Mouse (Mus musculus) myocyte (in vitro differentiated cells): Measurements from ENCODE around the gene Rnf181. TPM values are rescaled to one million over a fixed set of nuclear protein-coding genes. Genes with fewer than 3 reads are reported as not detected.

ENCODE experiments used
- H3K27me3 ChIP-seq: one replicate; pipeline ENCODE4 v1.6.1; 2011; ENCODE audit not compliant: control insufficient read depth, insufficient read depth, insufficient read length
- H3K36me3 ChIP-seq: one replicate; pipeline ENCODE4 v1.6.1; 2011; ENCODE audit not compliant: control insufficient read depth, insufficient read depth
- H3K4me2 ChIP-seq: one replicate; pipeline ENCODE4 v1.6.1; 2011; ENCODE audit warnings: low read depth, control low read depth
- H3K4me3 ChIP-seq: one replicate; pipeline ENCODE4 v1.5.1; 2011; ENCODE audit warnings: mild to moderate bottlenecking, control low read depth, moderate library complexity
- H3K79me2 ChIP-seq: one replicate; pipeline ENCODE4 v1.6.1; 2011; ENCODE audit not compliant: control insufficient read depth, insufficient read depth
- H3ac ChIP-seq: one replicate; pipeline ENCODE4 v1.6.1; 2011; ENCODE audit not compliant: control insufficient read depth, insufficient read length
- CEBPB ChIP-seq: IDR thresholded peaks from 2 replicates; pipeline ENCODE4 v1.6.1; 2011; ENCODE audit warnings: mild to moderate bottlenecking, moderate library complexity; ENCODE audit not compliant: poor library complexity, insufficient read depth, severe bottlenecking
- E2F4 ChIP-seq: IDR thresholded peaks from one replicate; pipeline ENCODE4 v1.6.1; 2011; ENCODE audit warnings: mild to moderate bottlenecking, control low read depth, moderate library complexity; ENCODE audit not compliant: insufficient read depth
- MAX ChIP-seq: IDR thresholded peaks from one replicate; pipeline ENCODE4 v1.6.1; 2011; ENCODE audit warnings: low read depth, mild to moderate bottlenecking, control low read depth
- MYOD1 ChIP-seq, 3 experiments: IDR thresholded peaks; one replicate each; pipeline ENCODE4 v1.6.1; 2011; ENCODE audit warnings: control low read depth in 2 of 3, low read depth in 2 of 3, mild to moderate bottlenecking in 2 of 3, moderate library complexity in 1 of 3; ENCODE audit not compliant: insufficient read length in 2 of 3, control insufficient read depth in 1 of 3
- MYOG ChIP-seq, 3 experiments: IDR thresholded peaks; one replicate each; pipeline ENCODE4 v1.6.1; 2011; ENCODE audit warnings: control low read depth in 2 of 3, low read depth in 2 of 3, mild to moderate bottlenecking in 2 of 3; ENCODE audit not compliant: insufficient read length in 2 of 3, control insufficient read depth in 1 of 3, insufficient read depth in 1 of 3
- POLR2A ChIP-seq: IDR thresholded peaks from one replicate; pipeline ENCODE4 v1.6.1; 2011; ENCODE audit warnings: low read depth, mild to moderate bottlenecking, control low read depth, moderate library complexity; ENCODE audit not compliant: insufficient read length
- POLR2AphosphoS2 ChIP-seq: IDR thresholded peaks from one replicate; pipeline ENCODE4 v1.6.1; 2011; ENCODE audit warnings: low read depth, control low read depth; ENCODE audit not compliant: insufficient read length
- REST ChIP-seq: IDR thresholded peaks from one replicate; pipeline ENCODE4 v1.6.1; 2011; ENCODE audit warnings: mild to moderate bottlenecking, control low read depth, moderate library complexity; ENCODE audit not compliant: insufficient read depth, insufficient read length
- SRF ChIP-seq: IDR thresholded peaks from one replicate; pipeline ENCODE4 v1.6.1; 2011; ENCODE audit warnings: low read depth; ENCODE audit not compliant: control insufficient read depth, insufficient read length
- TCF12 ChIP-seq: IDR thresholded peaks from one replicate; pipeline ENCODE4 v1.6.1; 2011; ENCODE audit warnings: mild to moderate bottlenecking, control low read depth; ENCODE audit not compliant: poor library complexity, insufficient read depth, severe bottlenecking
- TCF3 ChIP-seq: IDR thresholded peaks from one replicate; pipeline ENCODE4 v1.6.1; 2011; ENCODE audit warnings: low read depth, control low read depth; ENCODE audit not compliant: insufficient read length
- USF1 ChIP-seq: IDR thresholded peaks from one replicate; pipeline ENCODE4 v1.6.1; 2011; ENCODE audit warnings: low read depth, mild to moderate bottlenecking, control low read depth, moderate library complexity
- polyA plus RNA-seq: library from polyadenylated mRNA; unstranded; fragments of >200 nt; fragmentation: generic; extraction: Trizol; gene quantifications from one replicate; pipeline ENCODE4 v1.2.1, GENCODE M21; 2012; ENCODE audit warnings: missing spikeins

The Rnf181 gene
- polyA plus RNA-seq, 1 experiment: 169 TPM

DNA sequence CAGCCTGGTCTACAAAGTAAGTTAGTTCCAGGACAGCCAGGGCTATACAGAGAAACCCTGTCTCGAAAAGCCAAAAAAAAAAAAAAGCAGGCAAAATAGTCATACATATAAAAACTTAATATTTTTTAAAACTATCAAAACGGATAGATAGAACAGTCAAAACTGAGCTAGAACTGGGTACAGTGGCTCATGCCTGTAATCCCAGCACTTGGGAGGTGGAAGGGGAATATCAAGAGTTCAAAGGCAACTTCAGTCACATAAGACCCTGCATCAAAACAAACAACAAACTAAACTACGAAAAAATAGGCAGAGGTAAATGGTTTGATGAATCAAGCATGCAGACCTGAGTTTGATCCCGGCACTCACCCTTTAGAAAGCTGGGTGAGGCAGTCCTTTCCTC, 36.6 kb downstream of the Rnf181 start:
- no peaks in the 10 kb centered on the region for H3K79me2 ChIP-seq
- TF ChIP-seq CEBPB: no peak
- no peak for TF ChIP-seq POLR2A
- no peak for TF ChIP-seq TCF3
- no peak for TF ChIP-seq REST
- no peak for TF ChIP-seq USF1
- TF ChIP-seq MYOG (IDR thresholded peaks at IDR 0.05; ENCODE audit: control insufficient read depth in 1 of 3, insufficient read depth in 1 of 3, insufficient read length in 2 of 3, low read depth in 2 of 3): no peak
- TF ChIP-seq MAX: no peak
- no peak for TF ChIP-seq POLR2AphosphoS2

DNA sequence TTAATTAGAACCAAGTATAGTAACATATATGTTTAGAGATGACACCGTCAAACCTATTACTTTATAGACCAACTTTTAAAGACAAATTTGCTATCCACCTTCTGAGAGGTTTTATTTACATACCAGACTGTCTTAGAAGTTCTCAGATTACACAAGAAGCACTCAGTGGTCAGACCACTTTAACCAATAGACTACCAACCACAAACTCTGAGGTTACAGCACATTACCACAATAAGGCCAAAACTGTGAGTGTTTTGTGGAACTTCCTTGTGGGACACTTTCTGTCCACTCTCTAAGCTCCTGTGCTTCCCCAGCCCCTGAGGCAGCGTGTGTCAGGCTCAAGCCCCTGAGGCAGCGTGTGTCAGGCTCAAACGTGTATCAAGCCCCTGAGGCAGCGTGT, 37.7 kb downstream of the Rnf181 start:
- Histone ChIP-seq H3ac (no peak overlapping the region), H3K79me2 (no peaks in the 10 kb centered on the region), H3K4me3 (no peak overlapping the region), H3K4me2 (no peak overlapping the region), H3K36me3 (peaks cover 67% of the 10 kb centered on the region), H3K27me3 (no peaks in the 10 kb centered on the region)
- no peak for TF ChIP-seq REST
- TF ChIP-seq TCF12: no peak
- TF ChIP-seq TCF3: no peak
- TF ChIP-seq CEBPB: no peak
- no peak for TF ChIP-seq MYOG (IDR thresholded peaks at IDR 0.05; ENCODE audit: control insufficient read depth in 1 of 3, insufficient read depth in 1 of 3, insufficient read length in 2 of 3, low read depth in 2 of 3)
- no peak for TF ChIP-seq E2F4
- no peak for TF ChIP-seq SRF
- TF ChIP-seq MYOD1 (IDR thresholded peaks at IDR 0.05; ENCODE audit: control insufficient read depth in 1 of 3, insufficient read length in 2 of 3, low read depth in 2 of 3): no peak

More for the DNA sequence above, 36.6 kb downstream of the Rnf181 start:
- H3K4me3 ChIP-seq: no peak overlapping the region
- H3K4me2 ChIP-seq: no peak overlapping the region
- no peak overlapping the region for H3ac ChIP-seq
- H3K36me3 ChIP-seq: peaks cover 63% of the 10 kb centered on the region
- H3K27me3 ChIP-seq: no peaks in the 10 kb centered on the region

- Histone ChIP-seq H3K4me3 (no peak overlapping the region), H3K36me3 (peaks cover 63% of the 10 kb centered on the region), H3K79me2 (no peaks in the 10 kb centered on the region), H3ac (no peak overlapping the region), H3K4me2 (no peak overlapping the region), H3K27me3 (no peaks in the 10 kb centered on the region)
- no peak for TF ChIP-seq MAX
- no peak for TF ChIP-seq POLR2AphosphoS2
- no peak for TF ChIP-seq E2F4
- no peak for TF ChIP-seq REST
- no peak for TF ChIP-seq MYOG (IDR thresholded peaks at IDR 0.05; ENCODE audit: control insufficient read depth in 1 of 3, insufficient read depth in 1 of 3, insufficient read length in 2 of 3, low read depth in 2 of 3)
- TF ChIP-seq USF1: no peak
- TF ChIP-seq TCF3: no peak
- no peak for TF ChIP-seq TCF12
- TF ChIP-seq SRF: no peak
- no peak for TF ChIP-seq CEBPB
- no peak for TF ChIP-seq POLR2A
- TF ChIP-seq MYOD1 (IDR thresholded peaks at IDR 0.05; ENCODE audit: control insufficient read depth in 1 of 3, insufficient read length in 2 of 3, low read depth in 2 of 3): no peak
Observed at GRCm38 (mm10) chr6:72326274-72326673, 40.5 kb downstream of the Rnf181 start.

- H3K4me3 ChIP-seq: no peak overlapping the region
- H3K79me2 ChIP-seq: no peaks in the 10 kb centered on the region
- H3K4me2 ChIP-seq: no peak overlapping the region
- no peaks in the 10 kb centered on the region for H3K27me3 ChIP-seq
- H3ac ChIP-seq: no peak overlapping the region
- TF ChIP-seq USF1: no peak
- TF ChIP-seq CEBPB: no peak
- no peak for TF ChIP-seq POLR2A
- no peak for TF ChIP-seq SRF
- TF ChIP-seq TCF12: no peak
- no peak for TF ChIP-seq MAX
- no peak for TF ChIP-seq MYOD1 (IDR thresholded peaks at IDR 0.05; ENCODE audit: control insufficient read depth in 1 of 3, insufficient read length in 2 of 3, low read depth in 2 of 3)
- TF ChIP-seq E2F4: no peak
- no peak for TF ChIP-seq TCF3
- TF ChIP-seq POLR2AphosphoS2: no peak
- TF ChIP-seq REST: no peak
- TF ChIP-seq MYOG (IDR thresholded peaks at IDR 0.05; ENCODE audit: control insufficient read depth in 1 of 3, insufficient read depth in 1 of 3, insufficient read length in 2 of 3, low read depth in 2 of 3): no peak
- peaks cover 73% of the 10 kb centered on the region for H3K36me3 ChIP-seq
Observed at GRCm38 (mm10) chr6:72323786-72324508, 42.8 kb downstream of the Rnf181 start.

DNA sequence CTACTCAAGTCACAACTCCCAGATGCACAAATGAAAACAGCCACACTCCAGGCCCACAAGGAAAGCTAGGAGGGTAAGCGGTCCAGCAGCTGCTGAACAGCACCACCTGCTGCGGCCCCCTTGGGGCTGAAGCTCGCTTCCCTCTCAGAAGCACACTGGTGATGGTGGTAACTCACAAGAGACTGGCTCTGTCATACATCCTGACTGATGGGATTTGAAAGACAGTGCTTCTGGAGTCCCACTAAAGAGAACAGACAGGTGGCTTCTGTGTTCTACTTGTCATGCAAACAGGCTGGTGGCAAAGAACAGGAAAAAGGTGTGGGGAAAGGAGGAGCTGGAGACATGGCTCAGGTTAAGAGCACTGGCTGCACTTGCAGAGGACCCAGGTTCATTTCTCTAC, 43.8 kb downstream of the Rnf181 start:
- Histone ChIP-seq H3ac (no peak overlapping the region), H3K4me2 (no peak overlapping the region), H3K4me3 (no peak overlapping the region), H3K79me2 (no peaks in the 10 kb centered on the region), H3K27me3 (no peaks in the 10 kb centered on the region), H3K36me3 (peaks cover 77% of the 10 kb centered on the region)
- TF ChIP-seq SRF (no peak), MYOG (IDR thresholded peaks at IDR 0.05; ENCODE audit: control insufficient read depth in 1 of 3, insufficient read depth in 1 of 3, insufficient read length in 2 of 3, low read depth in 2 of 3) (no peak)
